Mouse (Mus musculus) liver, adult 2 months (tissue): ENCODE measurements around the gene Tff3.

Experiments used
- CTCF ChIP-seq: fragments of 200-500 bp; IDR thresholded peaks from 2 replicates; pipeline ENCODE4 v1.5.1; 2011; ENCODE audit warnings: low read depth, low read length, control low read depth
- POLR2A ChIP-seq: fragments of 200-500 bp; IDR thresholded peaks from 2 replicates; pipeline ENCODE4 v1.6.1; 2011; ENCODE audit warnings: low read length, control low read depth; ENCODE audit not compliant: insufficient read depth; ENCODE audit errors: extremely low read depth

DNA sequence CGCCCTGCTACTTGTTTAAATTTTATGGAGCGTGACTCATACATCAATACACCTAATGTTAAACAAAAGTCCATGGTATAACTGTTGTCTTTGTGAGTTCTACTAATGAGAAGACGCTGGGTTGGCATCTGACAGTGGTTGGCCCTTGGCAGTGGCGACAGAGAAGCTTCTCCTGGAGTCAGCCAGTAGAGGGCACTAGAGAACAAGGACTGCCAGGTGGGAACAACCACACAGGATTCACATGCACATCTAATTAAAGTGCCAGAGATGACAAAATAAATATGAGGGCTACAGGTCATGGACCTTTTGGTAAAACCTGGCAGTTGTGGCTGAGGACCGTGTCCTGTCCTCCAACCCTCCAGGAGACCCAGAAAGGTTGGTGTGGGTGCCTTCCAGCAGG is 9.0 kb upstream of the Tff3 start:
- TF ChIP-seq POLR2A: no peak
- TF ChIP-seq CTCF: peak; percentile 88
